Mouse (Mus musculus) lung, postnatal 0 days (tissue): ENCODE data around the gene Ptpn11.
"Not testable (repeated sequence)": the region's sequence is repeated elsewhere in the genome, so short reads cannot be mapped to it uniquely, and the experiment has no call there.

Experiments used
- CTCF ChIP-seq: IDR thresholded peaks from 2 replicates; pipeline ENCODE4 v1.5.1; 2016; ENCODE audit warnings: antibody characterized with exemption, mild to moderate bottlenecking
- EP300 ChIP-seq: IDR thresholded peaks from 2 replicates; pipeline ENCODE4 v1.6.1; 2016; ENCODE audit warnings: antibody characterized with exemption, mild to moderate bottlenecking, control low read depth

DNA sequence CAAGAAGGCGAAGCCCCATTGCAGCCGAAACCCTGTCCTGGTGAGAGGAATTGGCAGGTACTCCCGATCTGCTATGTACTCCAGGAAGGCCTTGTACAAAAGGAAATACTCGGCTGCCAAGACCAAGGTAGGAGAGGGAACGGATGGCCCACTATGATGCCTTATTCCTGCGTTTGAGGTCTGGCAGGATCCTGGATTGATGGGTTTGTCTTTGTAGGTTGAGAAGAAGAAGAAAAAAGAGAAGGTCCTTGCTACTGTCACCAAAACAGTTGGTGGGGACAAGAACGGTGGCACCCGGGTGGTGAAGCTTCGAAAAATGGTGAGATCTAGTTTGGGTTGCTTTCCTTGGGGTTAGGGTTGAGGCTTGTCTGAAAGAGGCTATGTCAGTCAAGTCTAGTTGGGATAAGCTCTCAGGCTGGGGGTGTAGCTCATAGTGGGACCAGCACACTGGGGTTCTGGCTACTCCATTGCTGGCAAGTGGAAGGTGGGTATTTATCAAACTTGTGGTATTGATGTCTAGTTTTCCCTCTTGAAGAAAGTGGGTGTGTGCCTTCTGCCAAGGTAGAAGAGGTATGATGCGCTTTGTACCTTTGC is 14.4 kb upstream of the Ptpn11 start:
- TF ChIP-seq CTCF, EP300: not testable (repeated sequence)
